Mouse (Mus musculus) CD8-positive naive resting alpha-beta T cell, adult 57 days (primary cell): ENCODE measurements around the gene Olfr1303. TPM values are rescaled to one million over a fixed set of nuclear protein-coding genes. Genes with fewer than 3 reads are reported as not detected.

ENCODE experiments used
- total RNA-seq: library from RNA; stranded (reverse); gene quantifications from one replicate; pipeline ENCODE4 v1.2.4, GENCODE M21; 2023

The Olfr1303 gene
- not detected for total RNA-seq

GRCm38 (mm10) chr2:111820240-111820639 is at the start of gene Olfr1303:
Olfr1303 (minus strand) TSS chr2:111820340.

GRCm38 (mm10) chr2:111777129-111777528 is 43.0 kb downstream of the Olfr1303 start, which contains the start of gene Olfr1302:
Olfr1302 (plus strand) TSS chr2:111777429.

Other genes with a start within 250 kb of the Olfr1303 start
- not detected for gene Olfr1297, start 193.8 kb downstream of the Olfr1303 start, total RNA-seq
- not detected for gene Olfr1298, start 171.1 kb downstream of the Olfr1303 start, total RNA-seq
- not detected for gene Olfr1299, start 158.9 kb downstream of the Olfr1303 start, total RNA-seq
- not detected for gene Olfr1301, start 69.3 kb downstream of the Olfr1303 start, total RNA-seq
- not detected for gene Olfr1302, start 42.9 kb downstream of the Olfr1303 start, total RNA-seq
- gene Olfr1305, start 56.8 kb upstream of the Olfr1303 start, total RNA-seq = not detected
- gene Olfr1306, start 95.9 kb upstream of the Olfr1303 start, total RNA-seq = not detected
- gene Olfr1307, start 129.1 kb upstream of the Olfr1303 start, total RNA-seq = 0.06 TPM
- gene Olfr1308, start 144.6 kb upstream of the Olfr1303 start, total RNA-seq = not detected
- not detected for gene Olfr1309, start 169.9 kb upstream of the Olfr1303 start, total RNA-seq
- gene Olfr1310, start 192.4 kb upstream of the Olfr1303 start, total RNA-seq = not detected
- gene Olfr1311, start 204.1 kb upstream of the Olfr1303 start, total RNA-seq = not detected
- gene Olfr1312, start 229.9 kb upstream of the Olfr1303 start, total RNA-seq = not detected